In the genomic region with DNA sequence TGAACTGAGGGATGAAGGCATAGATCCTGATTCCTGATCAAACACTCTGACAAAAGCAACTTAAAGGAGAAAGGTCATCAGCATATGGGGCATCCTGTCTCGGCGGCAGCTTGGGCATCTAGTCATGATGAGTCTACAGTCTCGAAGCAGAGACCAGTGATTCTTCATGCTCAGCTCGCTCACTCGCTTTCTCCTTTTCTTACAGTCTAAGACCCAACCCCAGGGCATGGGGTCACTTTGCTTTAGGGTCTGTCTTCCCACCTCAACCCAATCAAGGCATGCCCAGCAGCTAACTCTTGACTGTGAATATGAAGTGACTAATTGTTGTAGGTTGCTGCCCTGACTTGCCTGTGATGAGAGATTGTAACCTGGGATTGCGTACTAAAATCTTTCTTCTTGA, we compare ENCODE assay signal across 16 mouse cellular contexts.
"Had no signal": no experiment of that assay in that cellular context is flagged by ENCODE, and none has a peak within 500 bp of the region (broad histone marks: within the 10 kb centered on the region; RNA-seq: fewer than 3 reads in every experiment).

No protein-coding gene starts in this region.

- H3K4me2 ChIP-seq: lung, embryonic 15.5 days; midbrain, embryonic 12.5 days; neural tube, embryonic 12.5 days; stomach, embryonic 15.5 days had no signal

- ATAC-seq: lung, postnatal 0 days had no signal

- H3K9me3 ChIP-seq: lung, embryonic 15.5 days; midbrain, embryonic 12.5 days; neural tube, embryonic 12.5 days; stomach, embryonic 15.5 days had no signal

- H3K9ac ChIP-seq: lung, embryonic 15.5 days; midbrain, embryonic 12.5 days; neural tube, embryonic 12.5 days; stomach, embryonic 15.5 days had no signal

- H3K4me3 ChIP-seq: lung, embryonic 15.5 days; megakaryocyte, embryonic 14.5 days; midbrain, embryonic 12.5 days; neural tube, embryonic 12.5 days; stomach, embryonic 15.5 days had no signal

- H3K36me3 ChIP-seq: lung, embryonic 15.5 days; midbrain, embryonic 12.5 days; neural tube, embryonic 12.5 days; stomach, embryonic 15.5 days had no signal

- DNase-seq: lung, adult 2 months; lung, postnatal 14 days; lung, postnatal 36 days; midbrain, embryonic 14.5 days; right cerebral cortex, postnatal 14 days; thymus, adult 2 months; thymus, postnatal 25 days; thymus, postnatal 4 days had no signal

- H3K27me3 ChIP-seq: lung, embryonic 15.5 days; megakaryocyte, embryonic 14.5 days; midbrain, embryonic 12.5 days; neural tube, embryonic 12.5 days; stomach, embryonic 15.5 days had no signal

- H3K27ac ChIP-seq: lung, embryonic 15.5 days; macrophage; midbrain, embryonic 12.5 days; neural tube, embryonic 12.5 days; stomach, embryonic 15.5 days; stomach, postnatal 0 days had no signal
